Mouse (Mus musculus): Measurements from ENCODE around the gene Rbpj.

DNA sequence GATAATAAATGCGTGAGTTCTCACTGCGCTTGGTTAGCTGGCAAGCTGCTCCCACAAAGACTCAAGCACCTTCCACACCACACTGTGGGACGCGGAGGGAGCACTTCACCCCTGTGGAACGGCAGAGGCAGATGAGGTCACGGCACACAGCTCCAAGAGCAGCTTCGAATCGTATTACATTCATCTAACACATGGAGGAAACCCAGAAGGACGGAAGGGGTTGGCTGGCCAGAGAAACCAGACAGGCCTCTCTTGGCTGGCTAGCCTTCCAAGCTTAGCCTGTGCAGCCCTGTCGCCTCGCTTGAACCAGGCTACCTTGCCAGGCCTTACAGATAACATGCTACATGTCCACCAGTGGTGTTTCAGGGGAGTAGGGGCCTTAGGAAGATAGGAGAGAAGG is 6.5 kb downstream of the Rbpj start:
- TF ChIP-seq CTCF (conservative IDR thresholded peaks at IDR 0.05 in 1 of 2, IDR thresholded peaks at IDR 0.05 in 1 of 2; ENCODE audit: low read depth in 2 of 2, low read length in 2 of 2): no peak
- no peak for TF ChIP-seq GABPA (IDR thresholded peaks at IDR 0.05; ENCODE audit: insufficient replicate concordance, low read depth, low read length)
- TF ChIP-seq NRF1 (IDR thresholded peaks at IDR 0.05; ENCODE audit: low read depth, low read length): no peak
- TF ChIP-seq TCF12 (IDR thresholded peaks at IDR 0.05; ENCODE audit: low read depth, low read length): no peak
- no peak for TF ChIP-seq SIN3A (IDR thresholded peaks at IDR 0.05; ENCODE audit: low read length)
- no peak for TF ChIP-seq NELFE (IDR thresholded peaks at IDR 0.05; ENCODE audit: low read depth, low read length)
- no peak for TF ChIP-seq UBTF (IDR thresholded peaks at IDR 0.05; ENCODE audit: low read depth, low read length)
- no peak for TF ChIP-seq MAX (IDR thresholded peaks at IDR 0.05; ENCODE audit: low read length)
- TF ChIP-seq IRF4 (IDR thresholded peaks at IDR 0.05; ENCODE audit: low read depth, low read length): no peak
- no peak for TF ChIP-seq KAT2A (IDR thresholded peaks at IDR 0.05; ENCODE audit: insufficient replicate concordance, low read length)
